Mouse (Mus musculus) embryonic facial prominence, embryonic 13.5 days (tissue): ENCODE measurements around the gene Krtap5-4. TPM values are rescaled to one million over a fixed set of nuclear protein-coding genes. Genes with fewer than 3 reads are reported as not detected.
"Not testable (repeated sequence)": the region's sequence is repeated elsewhere in the genome, so short reads cannot be mapped to it uniquely, and the experiment has no call there.

ENCODE experiments used
- ATAC-seq: fragments of 200-750 bp; cut with Nextera tagmentation; 2 replicates; pipeline ENCODE4 v1.8.0; 2017; ENCODE audit warnings: low read depth; ENCODE audit not compliant: insufficient number of reproducible peaks, insufficient read depth, low FRiP score, low TSS enrichment
- H3K27ac ChIP-seq: fragments of 300-500 bp; sonication (generic); 2 replicates; pipeline ENCODE4 v1.5.1; 2015; ENCODE audit warnings: moderate library complexity, mild to moderate bottlenecking, inconsistent platforms
- H3K27me3 ChIP-seq: fragments of 300-500 bp; sonication (generic); 2 replicates; pipeline ENCODE4 v1.6.1; 2015; ENCODE audit warnings: mild to moderate bottlenecking, inconsistent platforms
- H3K36me3 ChIP-seq: fragments of 300-500 bp; sonication (generic); 2 replicates; pipeline ENCODE4 v1.6.1; 2015; ENCODE audit warnings: mild to moderate bottlenecking, inconsistent platforms
- H3K4me1 ChIP-seq: fragments of 300-500 bp; sonication (generic); 2 replicates; pipeline ENCODE4 v1.6.1; 2015; ENCODE audit warnings: inconsistent platforms
- H3K4me2 ChIP-seq: fragments of 300-500 bp; sonication (generic); 2 replicates; pipeline ENCODE4 v1.6.1; 2015; ENCODE audit warnings: moderate library complexity, mild to moderate bottlenecking, inconsistent platforms
- H3K4me3 ChIP-seq: fragments of 300-500 bp; sonication (generic); 2 replicates; pipeline ENCODE4 v1.5.1; 2015; ENCODE audit warnings: mild to moderate bottlenecking, inconsistent platforms
- H3K9ac ChIP-seq: fragments of 300-500 bp; sonication (generic); 2 replicates; pipeline ENCODE4 v1.6.1; 2015; ENCODE audit warnings: mild to moderate bottlenecking, inconsistent platforms
- H3K9me3 ChIP-seq: fragments of 300-500 bp; sonication (generic); 2 replicates; pipeline ENCODE4 v1.6.1; 2016; ENCODE audit warnings: inconsistent platforms
- WGBS: fragments of 180-500 bp; shearing (Covaris S2); methylation state at CpG from one replicate; pipeline ENCODE4 v1.1.7; 2015; ENCODE audit warnings: mixed read lengths; 5-methylcytosine and 5-hydroxymethylcytosine counted together
- polyA plus RNA-seq: library from polyadenylated mRNA; unstranded; fragments of >200 nt; fragmentation: Nextera tagmentation; extraction: Ambion mirVana; gene quantifications from 2 replicates; pipeline ENCODE4 v1.2.1, GENCODE M21; 2015

Gene Krtap5-4
- not detected in 2 replicates for polyA plus RNA-seq

- no peaks in the 10 kb centered on the region for H3K4me1 ChIP-seq
- WGBS: 64% methylated on average over 3 of the region's 3 CpGs
- H3K9ac ChIP-seq: no peak within 1 kb of the TSS
- no peak for ATAC-seq
- H3K4me2 ChIP-seq: no peak within 1 kb of the TSS
- no peak within 1 kb of the TSS for H3K27ac ChIP-seq
- no peak within 1 kb of the TSS for H3K4me3 ChIP-seq
- no peaks in the 10 kb centered on the region for H3K36me3 ChIP-seq
- no peaks in the 10 kb centered on the region for H3K9me3 ChIP-seq
- H3K27me3 ChIP-seq: peaks cover 8% of the 10 kb centered on the region; the same call in 1 of the 2 replicates
Measured at GRCm38 (mm10) chr7:142303249-142303648, at the start of gene Krtap5-4. TSS of gene Krtap5-4 (plus strand) at chr7:142303549.

- H3K36me3 ChIP-seq: no peaks in the 10 kb centered on the region
- 0% methylated on average over 2 of the region's 2 CpGs for WGBS
- H3K9me3 ChIP-seq: no peaks in the 10 kb centered on the region
- no peak overlapping the region for H3K27ac ChIP-seq
- H3K4me2 ChIP-seq: no peak overlapping the region
- no peak for ATAC-seq
- H3K4me3 ChIP-seq: no peak overlapping the region
- no peaks in the 10 kb centered on the region for H3K4me1 ChIP-seq
- H3K9ac ChIP-seq: no peak overlapping the region
- H3K27me3 ChIP-seq: peaks cover 7% of the 10 kb centered on the region
Measured at GRCm38 (mm10) chr7:142255517-142255916, 47.8 kb upstream of the Krtap5-4 start.

GRCm38 (mm10) chr7:142258254-142258653 is 45.1 kb upstream of the Krtap5-4 start, which contains the start of gene Gm2431:
TSS of gene Gm2431 (minus strand) at chr7:142258354.
- not testable (repeated sequence) for H3K9me3 ChIP-seq, H3K4me3 ChIP-seq, H3K27ac ChIP-seq, H3K4me1 ChIP-seq, H3K27me3 ChIP-seq, H3K9ac ChIP-seq, H3K36me3 ChIP-seq, H3K4me2 ChIP-seq, ATAC-seq
- 46% methylated on average over 1 of the region's 1 CpGs for WGBS

- not testable (repeated sequence) for ATAC-seq, H3K27me3 ChIP-seq
Measured at GRCm38 (mm10) chr7:142274263-142274662, 29.1 kb upstream of the Krtap5-4 start, which contains the start of gene Gm4559. TSS of gene Gm4559 (minus strand) at chr7:142274363.

GRCm38 (mm10) chr7:142278183-142278582 is 25.2 kb upstream of the Krtap5-4 start:
- not testable (repeated sequence) for H3K4me1 ChIP-seq, H3K9me3 ChIP-seq, H3K4me2 ChIP-seq, H3K36me3 ChIP-seq, ATAC-seq, H3K4me3 ChIP-seq, H3K9ac ChIP-seq, H3K27ac ChIP-seq
- peaks cover 22% of the 10 kb centered on the region for H3K27me3 ChIP-seq
- 2% methylated on average over 3 of the region's 3 CpGs for WGBS

More at GRCm38 (mm10) chr7:142274263-142274662, 29.1 kb upstream of the Krtap5-4 start, which contains the start of gene Gm4559:
- H3K4me1 ChIP-seq, H3K36me3 ChIP-seq, H3K9ac ChIP-seq, H3K27ac ChIP-seq, H3K9me3 ChIP-seq, H3K4me2 ChIP-seq, H3K4me3 ChIP-seq: not testable (repeated sequence)

GRCm38 (mm10) chr7:142279291-142279690 is 24.1 kb upstream of the Krtap5-4 start:
- not testable (repeated sequence) for H3K4me1 ChIP-seq, H3K36me3 ChIP-seq, H3K4me3 ChIP-seq, H3K9me3 ChIP-seq, H3K27ac ChIP-seq, H3K4me2 ChIP-seq, ATAC-seq, H3K9ac ChIP-seq
- WGBS: 52% methylated on average over 1 of the region's 1 CpGs
- H3K27me3 ChIP-seq: peaks cover 27% of the 10 kb centered on the region

GRCm38 (mm10) chr7:142282847-142283246 is 20.5 kb upstream of the Krtap5-4 start:
- WGBS: 28% methylated on average over 2 of the region's 2 CpGs
- not testable (repeated sequence) for H3K4me2 ChIP-seq, H3K9me3 ChIP-seq, H3K4me3 ChIP-seq, H3K4me1 ChIP-seq, H3K36me3 ChIP-seq, ATAC-seq, H3K9ac ChIP-seq, H3K27ac ChIP-seq
- H3K27me3 ChIP-seq: peaks cover 27% of the 10 kb centered on the region

- ATAC-seq: no peak
- WGBS: under 1% methylated on average over 38 of the region's 38 CpGs
- no peaks in the 10 kb centered on the region for H3K36me3 ChIP-seq
- H3K9me3 ChIP-seq: no peaks in the 10 kb centered on the region
- peak overlapping the region; percentile 77 for H3K4me2 ChIP-seq
- peak overlapping the region; percentile 58 for H3K4me3 ChIP-seq
- H3K4me1 ChIP-seq: peaks cover 7% of the 10 kb centered on the region
- peak overlapping the region; percentile 91 for H3K27ac ChIP-seq
- peak overlapping the region; percentile 78 for H3K9ac ChIP-seq
- H3K27me3 ChIP-seq: peaks cover 27% of the 10 kb centered on the region
Measured at GRCm38 (mm10) chr7:142284023-142284591, 19.2 kb upstream of the Krtap5-4 start.

GRCm38 (mm10) chr7:142284615-142285080 is 18.7 kb upstream of the Krtap5-4 start:
- H3K4me2 ChIP-seq: peak overlapping the region; percentile 77
- H3K4me1 ChIP-seq: peaks cover 7% of the 10 kb centered on the region
- under 1% methylated on average over 19 of the region's 19 CpGs for WGBS
- H3K9me3 ChIP-seq: no peaks in the 10 kb centered on the region
- H3K36me3 ChIP-seq: no peaks in the 10 kb centered on the region
- H3K9ac ChIP-seq: peak overlapping the region; percentile 78
- ATAC-seq: peak; percentile 79
- peak overlapping the region; percentile 91 for H3K27ac ChIP-seq
- peaks cover 27% of the 10 kb centered on the region for H3K27me3 ChIP-seq
- H3K4me3 ChIP-seq: peak overlapping the region; percentile 58

GRCm38 (mm10) chr7:142285130-142285835 is 18.1 kb upstream of the Krtap5-4 start:
- Histone ChIP-seq H3K27ac (no peak overlapping the region), H3K4me1 (peaks cover 7% of the 10 kb centered on the region), H3K27me3 (peaks cover 21% of the 10 kb centered on the region), H3K4me2 (peak overlapping the region; percentile 77), H3K9me3 (no peaks in the 10 kb centered on the region), H3K9ac (peak overlapping the region; percentile 78), H3K36me3 (no peaks in the 10 kb centered on the region), H3K4me3 (peak overlapping the region; percentile 58)
- WGBS: 21% methylated on average over 23 of the region's 23 CpGs
- no peak for ATAC-seq

GRCm38 (mm10) chr7:142285910-142286612 is 17.3 kb upstream of the Krtap5-4 start:
- not testable (repeated sequence) for H3K27ac ChIP-seq, H3K4me2 ChIP-seq, H3K9me3 ChIP-seq, H3K4me3 ChIP-seq, ATAC-seq, H3K36me3 ChIP-seq, H3K4me1 ChIP-seq, H3K9ac ChIP-seq
- WGBS: 65% methylated on average over 9 of the region's 9 CpGs
- H3K27me3 ChIP-seq: peaks cover 20% of the 10 kb centered on the region
